Mouse (Mus musculus): Measurements from ENCODE around the gene Clmp.
"Not testable (repeated sequence)": the region's sequence is repeated elsewhere in the genome, so short reads cannot be mapped to it uniquely, and the experiment has no call there.

The Clmp gene

GRCm38 (mm10) chr9:40776044-40776443, 90.3 kb downstream of the Clmp start:
- no peak for DNase-seq (ENCODE audit: low read depth)

GRCm38 (mm10) chr9:40776459-40777248, 90.9 kb downstream of the Clmp start:
- no peak for DNase-seq (ENCODE audit: low read depth)

- no peak for DNase-seq (ENCODE audit: low read depth)
These were observed 94.3 kb downstream of the Clmp start for GRCm38 (mm10) chr9:40780111-40780510.

- DNase-seq (ENCODE audit: low read depth): no peak
These were observed 95.3 kb downstream of the Clmp start for GRCm38 (mm10) chr9:40780892-40781725.

GRCm38 (mm10) chr9:40781726-40782581, 96.2 kb downstream of the Clmp start:
- no peak for DNase-seq (ENCODE audit: low read depth)

GRCm38 (mm10) chr9:40783641-40784373, 98.0 kb downstream of the Clmp start:
- peak; percentile 58 for DNase-seq (ENCODE audit: low read depth)

GRCm38 (mm10) chr9:40784374-40784967, 98.7 kb downstream of the Clmp start:
- DNase-seq (ENCODE audit: low read depth): no peak

GRCm38 (mm10) chr9:40785452-40785851, 99.7 kb downstream of the Clmp start:
- no peak for DNase-seq (ENCODE audit: low read depth)

GRCm38 (mm10) chr9:40786820-40787219, 101.1 kb downstream of the Clmp start:
- not testable (repeated sequence) for DNase-seq (ENCODE audit: low read depth)

GRCm38 (mm10) chr9:40791864-40792633, 106.3 kb downstream of the Clmp start:
- DNase-seq (ENCODE audit: low read depth): no peak

- DNase-seq (ENCODE audit: low read depth): no peak
These were observed 107.8 kb downstream of the Clmp start for GRCm38 (mm10) chr9:40793581-40793980.

- DNase-seq (ENCODE audit: low read depth): no peak
These were observed 108.5 kb downstream of the Clmp start for GRCm38 (mm10) chr9:40794251-40794650.

GRCm38 (mm10) chr9:40794926-40795325, 109.2 kb downstream of the Clmp start:
- DNase-seq (ENCODE audit: low read depth): no peak

- no peak for DNase-seq (ENCODE audit: low read depth)
These were observed 109.8 kb downstream of the Clmp start for GRCm38 (mm10) chr9:40795562-40795961.

- DNase-seq (ENCODE audit: low read depth): no peak
These were observed 110.3 kb downstream of the Clmp start for GRCm38 (mm10) chr9:40796054-40796453.

GRCm38 (mm10) chr9:40798247-40798960, 112.6 kb downstream of the Clmp start:
- no peak for DNase-seq (ENCODE audit: low read depth)

GRCm38 (mm10) chr9:40799112-40799511, 113.3 kb downstream of the Clmp start:
- no peak for DNase-seq (ENCODE audit: low read depth)

- peak; percentile 75 for DNase-seq (ENCODE audit: low read depth)
These were observed 114.2 kb downstream of the Clmp start for GRCm38 (mm10) chr9:40799837-40800501.
